Mouse (Mus musculus) heart, postnatal 0 days (tissue): Measurements from ENCODE around the gene Btnl10.

Experiments used
- CTCF ChIP-seq: IDR thresholded peaks from 2 replicates; pipeline ENCODE4 v1.5.1; 2016; ENCODE audit warnings: antibody characterized with exemption, control low read depth, low read depth
- EP300 ChIP-seq: IDR thresholded peaks from 2 replicates; pipeline ENCODE4 v1.6.1; 2016; ENCODE audit warnings: antibody characterized with exemption, low read depth

DNA sequence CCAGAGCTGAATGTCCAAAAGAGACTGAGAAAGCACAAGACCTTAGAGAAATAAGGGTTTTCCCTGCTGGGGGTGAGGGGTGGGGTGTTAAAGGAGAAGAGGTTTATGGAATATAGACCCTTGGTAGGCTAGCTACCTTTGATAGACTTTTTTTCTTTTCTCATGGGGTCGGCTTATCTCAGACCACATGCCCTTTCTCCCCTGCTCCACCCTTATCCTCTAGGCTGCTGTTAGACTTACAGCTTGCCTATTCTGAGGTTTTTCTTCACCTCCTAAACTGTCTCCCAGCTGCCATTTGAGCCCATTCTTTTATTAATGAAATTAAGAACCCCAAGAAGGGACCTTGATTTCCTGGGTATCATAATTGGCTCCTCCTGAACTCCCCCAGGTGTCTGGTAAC lies 3.9 kb upstream of the Btnl10 start:
- no peak for TF ChIP-seq CTCF
- no peak for TF ChIP-seq EP300
